Mouse (Mus musculus) heart, postnatal 0 days (tissue): Measurements from ENCODE around the gene Mief1.

Source experiments
- CTCF ChIP-seq: IDR thresholded peaks from 2 replicates; pipeline ENCODE4 v1.5.1; 2016; ENCODE audit warnings: antibody characterized with exemption, control low read depth, low read depth
- EP300 ChIP-seq: IDR thresholded peaks from 2 replicates; pipeline ENCODE4 v1.6.1; 2016; ENCODE audit warnings: antibody characterized with exemption, low read depth

GRCm38 (mm10) chr15:80253530-80253929 is 19.7 kb downstream of the Mief1 start:
- TF ChIP-seq CTCF (no peak), EP300 (no peak)
